Mouse (Mus musculus): Measurements from ENCODE around the gene Creb3l1. TPM values are rescaled to one million over a fixed set of nuclear protein-coding genes. Genes with fewer than 3 reads are reported as not detected.

The Creb3l1 gene
- polyA plus RNA-seq, 1 experiment = 19.3 TPM

GRCm38 (mm10) chr2:91950275-91951085, 73.8 kb downstream of the Creb3l1 start:
- WGBS = 12% methylated on average over 15 of the region's 15 CpGs
- no peak for DNase-seq (ENCODE audit: low read depth, low spot score)

- DNase-seq (ENCODE audit: low read depth, low spot score) = no peak
Observed at GRCm38 (mm10) chr2:91949411-91950274, 74.7 kb downstream of the Creb3l1 start.

GRCm38 (mm10) chr2:91948792-91949241, 75.5 kb downstream of the Creb3l1 start:
- DNase-seq (ENCODE audit: low read depth, low spot score) = no peak
- WGBS = 19% methylated on average over 3 of the region's 3 CpGs

More at GRCm38 (mm10) chr2:91949411-91950274, 74.7 kb downstream of the Creb3l1 start:
- 23% methylated on average over 17 of the region's 17 CpGs for WGBS

- WGBS = 28% methylated on average over 6 of the region's 6 CpGs
- no peak for DNase-seq (ENCODE audit: low read depth, low spot score)
Observed at GRCm38 (mm10) chr2:91948151-91948509, 76.2 kb downstream of the Creb3l1 start.

- WGBS = 31% methylated on average over 11 of the region's 11 CpGs
Observed at GRCm38 (mm10) chr2:91947397-91948150, 76.7 kb downstream of the Creb3l1 start.

GRCm38 (mm10) chr2:91946836-91947235, 77.5 kb downstream of the Creb3l1 start:
- 19% methylated on average over 6 of the region's 6 CpGs for WGBS
- no peak for DNase-seq (ENCODE audit: low read depth, low spot score)

More at GRCm38 (mm10) chr2:91947397-91948150, 76.7 kb downstream of the Creb3l1 start:
- no peak for DNase-seq (ENCODE audit: low read depth, low spot score)

- WGBS = 94% methylated on average over 18 of the region's 18 CpGs
- no peak for DNase-seq (ENCODE audit: low read depth, low spot score)
Observed at GRCm38 (mm10) chr2:91945483-91945882, 78.8 kb downstream of the Creb3l1 start, which contains the start of gene Gm9821. TSS of gene Gm9821 (plus strand) at chr2:91945703.

- 48% methylated on average over 13 of the region's 13 CpGs for WGBS
- DNase-seq (ENCODE audit: low read depth, low spot score) = no peak
Observed at GRCm38 (mm10) chr2:91944170-91944950, 79.9 kb downstream of the Creb3l1 start.

GRCm38 (mm10) chr2:91942356-91942755, 81.9 kb downstream of the Creb3l1 start:
- no peak for DNase-seq (ENCODE audit: low read depth, low spot score)
- WGBS = 76% methylated on average over 6 of the region's 6 CpGs

GRCm38 (mm10) chr2:91939303-91939935, 84.9 kb downstream of the Creb3l1 start:
- no peak for DNase-seq (ENCODE audit: low read depth, low spot score)
- WGBS = 75% methylated on average over 15 of the region's 15 CpGs

GRCm38 (mm10) chr2:91936154-91936553, 88.1 kb downstream of the Creb3l1 start:
- WGBS = 90% methylated on average over 7 of the region's 7 CpGs
- no peak for DNase-seq (ENCODE audit: low read depth, low spot score)

- no peak for DNase-seq (ENCODE audit: low read depth, low spot score)
- WGBS = 76% methylated on average over 9 of the region's 9 CpGs
Observed at GRCm38 (mm10) chr2:91934826-91935525, 89.3 kb downstream of the Creb3l1 start.

GRCm38 (mm10) chr2:91934016-91934415, 90.3 kb downstream of the Creb3l1 start:
- DNase-seq (ENCODE audit: low read depth, low spot score) = no peak
- WGBS = 68% methylated on average over 8 of the region's 8 CpGs

GRCm38 (mm10) chr2:91933471-91933870, 90.8 kb downstream of the Creb3l1 start:
- DNase-seq (ENCODE audit: low read depth, low spot score) = no peak
- WGBS = 81% methylated on average over 9 of the region's 9 CpGs

GRCm38 (mm10) chr2:91932737-91933350, 91.5 kb downstream of the Creb3l1 start:
- no peak for DNase-seq (ENCODE audit: low read depth, low spot score)
- WGBS = 23% methylated on average over 6 of the region's 6 CpGs
